Mouse (Mus musculus) liver, embryonic 14 days (tissue): ENCODE results near the gene Lipk. TPM values are rescaled to one million over a fixed set of nuclear protein-coding genes. Genes with fewer than 3 reads are reported as not detected.

Experiments
- polyA plus RNA-seq: library from polyadenylated mRNA; depleted of rRNA; stranded (reverse); fragments of >200 nt; gene quantifications from 2 replicates; pipeline ENCODE4 v1.2.3, GENCODE M21; 2012; rRNA removed

Gene Lipk
- polyA plus RNA-seq, result not detected in 2 replicates

GRCm38 (mm10) chr19:34008002-34008401 is at the start of gene Lipk:
Lipk (plus strand) TSS chr19:34008290.

DNA sequence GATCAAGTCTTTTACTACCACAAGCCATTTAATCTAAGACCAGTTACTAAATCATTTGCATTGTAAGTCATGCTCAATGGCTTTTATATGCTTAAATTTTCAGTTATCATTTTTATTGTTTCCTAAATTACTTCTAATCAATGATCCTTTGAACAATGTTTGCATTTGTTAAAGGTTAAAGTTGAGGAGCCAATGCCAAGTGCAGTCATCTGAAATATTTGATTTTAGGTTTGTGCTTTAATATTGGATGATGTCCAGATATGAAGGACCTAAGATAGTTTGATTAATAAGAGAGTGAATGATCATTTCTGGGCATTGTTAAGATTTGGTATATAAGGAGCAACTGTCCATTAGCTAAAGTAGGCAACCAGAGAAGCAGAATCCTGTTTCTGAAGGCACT is 47.2 kb upstream of the Lipk start, which contains the start of gene Lipf:
TSS of gene Lipf (plus strand) at position 301 of the 400 bp plus-strand sequence.

DNA sequence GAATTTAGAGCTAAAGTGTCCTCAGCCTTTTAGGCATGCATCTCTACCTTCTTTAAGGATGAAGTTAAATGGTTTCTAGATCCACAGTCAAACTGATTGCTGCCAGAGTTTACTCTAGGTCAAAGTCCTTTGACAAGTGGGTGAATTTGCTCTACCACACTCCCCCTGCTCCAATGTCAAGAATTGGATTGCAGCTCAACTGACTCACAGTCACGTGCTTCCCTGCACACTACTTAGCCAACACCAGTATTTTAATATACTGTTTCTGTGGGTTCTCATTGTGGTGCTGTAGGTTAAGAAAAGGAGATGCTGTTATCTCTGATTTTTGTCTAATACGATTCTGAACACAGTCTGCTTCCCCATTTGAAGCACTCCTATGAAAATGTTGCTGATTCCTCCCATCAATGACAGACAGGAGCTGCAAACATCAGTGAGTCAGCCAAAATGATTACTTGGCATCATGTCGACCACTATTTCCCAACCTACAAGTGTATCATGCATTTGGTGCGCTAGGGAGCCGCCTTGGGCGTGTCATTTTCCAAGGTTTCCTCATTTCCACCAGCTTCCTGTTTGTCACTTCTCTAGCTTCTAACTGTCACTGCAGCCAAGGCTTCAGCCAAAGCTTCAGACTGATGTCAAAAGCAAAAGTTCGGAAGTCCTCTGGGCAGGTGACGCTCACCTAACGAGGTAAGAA is 58.8 kb downstream of the Lipk start, which contains the start of gene Lipn:
TSS of gene Lipn (plus strand) at position 580 of the 694 bp plus-strand sequence.

Other genes with a start within 250 kb of the Lipk start
- gene Lipo3, start 246.3 kb upstream of the Lipk start, polyA plus RNA-seq, result 1.2 and 1.4 TPM in 2 replicates
- gene Lipo1, start 220.8 kb upstream of the Lipk start, polyA plus RNA-seq, result not detected in 2 replicates
- not detected in 2 replicates for gene Lipf, start 47.1 kb upstream of the Lipk start, polyA plus RNA-seq
- not detected in 2 replicates for gene Lipn, start 59.1 kb downstream of the Lipk start, polyA plus RNA-seq
- gene Lipm, start 92.6 kb downstream of the Lipk start, polyA plus RNA-seq, result not detected in 2 replicates
- 0.10 and 0.15 TPM in 2 replicates for gene Ankrd22, start 157.8 kb downstream of the Lipk start, polyA plus RNA-seq
- gene Stambpl1, start 183.9 kb downstream of the Lipk start, polyA plus RNA-seq, result 1.4 and 1.8 TPM in 2 replicates
- 10.9 and 15.8 TPM in 2 replicates for gene Acta2, start 247.3 kb downstream of the Lipk start, polyA plus RNA-seq